Mouse (Mus musculus): Measurements from ENCODE around the gene Sbk1. TPM values are rescaled to one million over a fixed set of nuclear protein-coding genes. Genes with fewer than 3 reads are reported as not detected.

Gene Sbk1
- polyA plus RNA-seq, 1 experiment from 2014 or later, result 17.6 TPM

DNA sequence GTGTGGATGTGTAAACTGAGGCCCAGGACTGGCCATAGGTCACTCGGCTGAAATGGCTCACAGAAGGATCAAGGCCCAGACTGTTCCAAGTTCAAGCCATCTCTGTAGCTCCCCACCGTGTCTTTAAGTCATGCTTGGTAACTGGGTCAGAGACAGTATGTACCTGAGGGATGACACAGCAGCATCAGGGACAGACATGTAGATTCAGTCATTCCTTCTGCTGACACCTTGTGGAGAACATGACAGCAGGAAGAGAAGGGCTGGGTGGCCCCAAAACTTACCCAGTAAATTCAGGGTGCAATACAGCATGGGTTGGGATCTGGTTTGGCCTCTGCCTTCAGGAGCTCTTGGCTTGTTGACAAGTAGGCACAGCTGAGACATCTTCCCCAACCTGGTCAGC lies 13.9 kb downstream of the Sbk1 start:
- peaks cover 6% of the 10 kb centered on the region; the same call in 1 of the 2 replicates for H3K27me3 ChIP-seq (ENCODE audit: control insufficient read depth, insufficient read depth, low read length)
- H3K36me3 ChIP-seq (ENCODE audit: control insufficient read depth, insufficient read depth, low read length), result no peaks in the 10 kb centered on the region; the same call in none of the 2 replicates
- WGBS (ENCODE audit: insufficient replicate concordance), result 79% methylated on average over 2 of the region's 2 CpGs
- H3K9ac ChIP-seq (ENCODE audit: low read depth, low read length), result 0 out of 2 replicates have a peak overlapping the region, but pooled peaks have one; percentile 22
- peaks cover 17% of the 10 kb centered on the region for H3K4me1 ChIP-seq (ENCODE audit: control insufficient read depth, insufficient read depth, low read length)
- H3K27ac ChIP-seq (ENCODE audit: low read depth, low read length), result no peak overlapping the region
- ATAC-seq (replicated peaks; ENCODE audit: insufficient number of reproducible peaks, low FRiP score, low TSS enrichment), result no peak
- no peak overlapping the region for H3K4me2 ChIP-seq
- no peaks in the 10 kb centered on the region for H3K9me3 ChIP-seq (replicated peaks; ENCODE audit: control insufficient read depth, low read length)
- H3K4me3 ChIP-seq (ENCODE audit: low read depth, low read length), result no peak overlapping the region

DNA sequence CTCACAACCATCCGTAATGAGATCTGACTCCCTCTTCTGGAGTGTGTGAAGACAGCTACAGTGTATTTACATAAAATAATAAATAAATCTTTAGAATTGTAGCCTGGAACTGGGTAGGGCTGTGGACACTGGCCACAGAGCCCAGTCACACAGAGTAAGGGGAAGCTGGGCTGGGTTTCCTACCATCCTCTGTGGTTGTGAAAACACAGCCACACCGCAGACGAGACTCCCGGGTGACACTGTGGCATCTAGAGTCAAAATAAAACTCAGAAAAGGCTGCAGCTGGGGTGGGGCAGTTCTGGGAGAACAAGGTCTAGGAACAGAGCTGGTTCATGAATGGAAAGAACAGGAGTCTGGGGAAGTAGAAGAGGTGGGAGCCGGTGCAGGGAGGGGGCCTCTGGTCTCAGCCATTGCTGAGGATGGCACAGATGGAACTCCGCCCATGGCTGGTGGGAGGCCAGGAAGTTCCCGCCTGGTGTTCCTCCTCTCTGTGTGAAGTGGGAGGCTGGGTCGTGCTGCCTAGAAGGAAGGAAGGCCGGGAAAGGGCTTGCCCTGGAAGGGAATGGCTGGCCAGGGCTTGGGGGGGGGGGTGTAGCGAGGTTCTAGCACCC lies 15.2 kb downstream of the Sbk1 start:
- Histone ChIP-seq H3K36me3 (ENCODE audit: control insufficient read depth, insufficient read depth, low read length) (peaks cover 4% of the 10 kb centered on the region), H3K9ac (ENCODE audit: low read depth, low read length) (no peak overlapping the region), H3K4me2 (no peak overlapping the region), H3K4me3 (ENCODE audit: low read depth, low read length) (no peak overlapping the region), H3K27ac (ENCODE audit: low read depth, low read length) (no peak overlapping the region), H3K9me3 (replicated peaks; ENCODE audit: control insufficient read depth, low read length) (no peaks in the 10 kb centered on the region), H3K4me1 (ENCODE audit: control insufficient read depth, insufficient read depth, low read length) (peaks cover 17% of the 10 kb centered on the region), H3K27me3 (ENCODE audit: control insufficient read depth, insufficient read depth, low read length) (peaks cover 12% of the 10 kb centered on the region)
- WGBS (ENCODE audit: insufficient replicate concordance), result 47% methylated on average over 10 of the region's 10 CpGs
- ATAC-seq (replicated peaks; ENCODE audit: insufficient number of reproducible peaks, low FRiP score, low TSS enrichment), result no peak

DNA sequence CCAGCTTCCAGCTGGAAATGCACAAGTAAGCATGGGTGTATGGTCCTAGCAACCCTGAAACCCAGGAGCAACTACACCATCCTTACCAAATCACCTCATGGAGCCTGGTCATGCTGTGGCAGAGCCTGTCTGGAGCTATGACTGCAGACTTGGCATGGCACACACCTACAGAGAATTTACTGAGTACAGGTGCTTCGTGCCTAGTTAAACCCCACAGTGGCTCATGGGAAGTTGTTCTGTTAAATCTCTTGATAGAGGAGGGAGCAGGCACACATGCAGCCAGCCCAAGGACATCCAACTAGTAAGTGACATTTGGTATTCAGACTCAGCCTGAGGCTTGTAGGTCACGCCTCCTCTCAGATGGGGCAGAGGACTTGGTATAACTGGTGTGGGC lies 15.7 kb downstream of the Sbk1 start:
- peaks cover 16% of the 10 kb centered on the region for H3K27me3 ChIP-seq (ENCODE audit: control insufficient read depth, insufficient read depth, low read length)
- H3K9ac ChIP-seq (ENCODE audit: low read depth, low read length), result no peak overlapping the region
- ATAC-seq (replicated peaks; ENCODE audit: insufficient number of reproducible peaks, low FRiP score, low TSS enrichment), result no peak
- H3K4me2 ChIP-seq, result no peak overlapping the region
- H3K4me1 ChIP-seq (ENCODE audit: control insufficient read depth, insufficient read depth, low read length), result peaks cover 17% of the 10 kb centered on the region
- no peaks in the 10 kb centered on the region for H3K9me3 ChIP-seq (replicated peaks; ENCODE audit: control insufficient read depth, low read length)
- H3K36me3 ChIP-seq (ENCODE audit: control insufficient read depth, insufficient read depth, low read length), result peaks cover 7% of the 10 kb centered on the region
- 85% methylated on average over 2 of the region's 2 CpGs for WGBS (ENCODE audit: insufficient replicate concordance)
- H3K4me3 ChIP-seq (ENCODE audit: low read depth, low read length), result no peak overlapping the region
- H3K27ac ChIP-seq (ENCODE audit: low read depth, low read length), result no peak overlapping the region

DNA sequence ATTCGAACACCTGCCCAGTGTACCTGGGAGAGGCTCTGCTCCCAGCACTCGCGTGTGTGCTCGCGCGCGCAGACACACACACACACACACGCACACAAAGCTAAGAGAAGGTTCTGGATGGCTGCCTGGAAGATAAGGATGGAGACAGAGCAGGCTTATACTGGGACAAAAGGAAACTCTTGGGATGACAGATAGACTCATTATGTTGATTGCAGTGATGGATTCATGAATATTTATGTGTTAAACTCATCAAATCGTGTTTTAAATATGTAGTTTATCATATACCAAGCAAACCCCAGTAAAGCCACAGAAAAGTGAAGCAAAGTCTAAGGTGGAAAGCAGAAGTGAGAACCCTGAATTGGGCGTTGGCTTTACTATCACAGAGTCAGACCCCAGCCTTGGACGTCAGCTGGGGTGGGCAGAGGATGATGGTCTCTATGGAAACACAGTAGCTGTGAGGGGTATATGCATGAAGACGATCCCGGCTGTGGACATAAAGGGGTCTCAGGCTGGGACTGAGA lies 16.2 kb downstream of the Sbk1 start:
- Histone ChIP-seq H3K36me3 (ENCODE audit: control insufficient read depth, insufficient read depth, low read length) (peaks cover 9% of the 10 kb centered on the region), H3K9ac (ENCODE audit: low read depth, low read length) (no peak overlapping the region), H3K27me3 (ENCODE audit: control insufficient read depth, insufficient read depth, low read length) (peaks cover 21% of the 10 kb centered on the region), H3K4me2 (no peak overlapping the region), H3K9me3 (replicated peaks; ENCODE audit: control insufficient read depth, low read length) (no peaks in the 10 kb centered on the region), H3K4me1 (ENCODE audit: control insufficient read depth, insufficient read depth, low read length) (peaks cover 17% of the 10 kb centered on the region), H3K4me3 (ENCODE audit: low read depth, low read length) (no peak overlapping the region), H3K27ac (ENCODE audit: low read depth, low read length) (no peak overlapping the region)
- ATAC-seq (replicated peaks; ENCODE audit: insufficient number of reproducible peaks, low FRiP score, low TSS enrichment), result no peak
- 86% methylated on average over 13 of the region's 13 CpGs for WGBS (ENCODE audit: insufficient replicate concordance)

DNA sequence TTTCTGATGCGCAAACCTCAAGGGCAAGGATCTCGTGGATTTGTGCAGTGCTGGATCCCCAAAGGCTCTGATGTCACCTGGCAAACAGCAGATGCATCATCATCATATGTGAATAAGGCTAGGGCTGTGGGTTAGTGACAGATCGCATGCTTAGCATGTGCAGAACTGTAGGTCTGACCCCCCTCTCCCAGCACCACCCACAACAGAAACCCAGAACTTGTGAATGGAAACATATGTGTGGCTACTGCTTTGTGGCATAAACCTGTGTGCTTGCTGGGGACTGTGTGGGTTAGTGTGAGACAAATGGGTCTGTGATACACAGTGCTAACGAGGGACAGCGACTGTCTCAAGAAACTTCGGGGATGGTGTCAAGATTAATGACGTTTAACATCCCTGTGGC lies 17.0 kb downstream of the Sbk1 start:
- 72% methylated on average over 7 of the region's 7 CpGs for WGBS (ENCODE audit: insufficient replicate concordance)
- peaks cover 14% of the 10 kb centered on the region for H3K4me1 ChIP-seq (ENCODE audit: control insufficient read depth, insufficient read depth, low read length)
- H3K9me3 ChIP-seq (replicated peaks; ENCODE audit: control insufficient read depth, low read length), result no peaks in the 10 kb centered on the region
- no peak overlapping the region for H3K9ac ChIP-seq (ENCODE audit: low read depth, low read length)
- no peak for ATAC-seq (replicated peaks; ENCODE audit: insufficient number of reproducible peaks, low FRiP score, low TSS enrichment)
- peaks cover 22% of the 10 kb centered on the region for H3K27me3 ChIP-seq (ENCODE audit: control insufficient read depth, insufficient read depth, low read length)
- peaks cover 9% of the 10 kb centered on the region for H3K36me3 ChIP-seq (ENCODE audit: control insufficient read depth, insufficient read depth, low read length)
- no peak overlapping the region for H3K4me2 ChIP-seq
- no peak overlapping the region for H3K27ac ChIP-seq (ENCODE audit: low read depth, low read length)
- no peak overlapping the region for H3K4me3 ChIP-seq (ENCODE audit: low read depth, low read length)

DNA sequence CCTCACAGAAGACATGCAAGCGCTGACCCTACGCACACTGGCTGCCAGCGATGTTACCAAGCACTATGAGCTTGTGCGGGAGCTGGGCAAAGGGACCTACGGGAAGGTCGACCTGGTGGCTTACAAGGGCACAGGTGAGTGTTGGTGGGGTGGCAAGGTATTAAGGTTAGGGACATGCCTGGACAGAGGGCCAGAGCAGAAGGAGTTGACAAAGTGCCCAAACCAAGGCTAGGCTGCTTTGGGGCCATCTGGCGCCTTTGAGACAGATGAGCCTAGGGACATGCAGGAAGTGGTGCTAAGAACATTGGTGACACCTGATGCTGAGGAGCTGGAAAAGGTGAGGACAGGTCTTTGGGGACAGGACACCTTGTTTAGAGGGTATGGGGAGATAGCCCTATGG lies 17.5 kb downstream of the Sbk1 start:
- Histone ChIP-seq H3K36me3 (ENCODE audit: control insufficient read depth, insufficient read depth, low read length) (peaks cover 9% of the 10 kb centered on the region), H3K27me3 (ENCODE audit: control insufficient read depth, insufficient read depth, low read length) (peaks cover 22% of the 10 kb centered on the region), H3K4me3 (ENCODE audit: low read depth, low read length) (no peak overlapping the region), H3K4me1 (ENCODE audit: control insufficient read depth, insufficient read depth, low read length) (peaks cover 10% of the 10 kb centered on the region), H3K9ac (ENCODE audit: low read depth, low read length) (no peak overlapping the region), H3K9me3 (replicated peaks; ENCODE audit: control insufficient read depth, low read length) (no peaks in the 10 kb centered on the region), H3K27ac (ENCODE audit: low read depth, low read length) (no peak overlapping the region), H3K4me2 (no peak overlapping the region)
- no peak for ATAC-seq (replicated peaks; ENCODE audit: insufficient number of reproducible peaks, low FRiP score, low TSS enrichment)
- 85% methylated on average over 7 of the region's 7 CpGs for WGBS (ENCODE audit: insufficient replicate concordance)

DNA sequence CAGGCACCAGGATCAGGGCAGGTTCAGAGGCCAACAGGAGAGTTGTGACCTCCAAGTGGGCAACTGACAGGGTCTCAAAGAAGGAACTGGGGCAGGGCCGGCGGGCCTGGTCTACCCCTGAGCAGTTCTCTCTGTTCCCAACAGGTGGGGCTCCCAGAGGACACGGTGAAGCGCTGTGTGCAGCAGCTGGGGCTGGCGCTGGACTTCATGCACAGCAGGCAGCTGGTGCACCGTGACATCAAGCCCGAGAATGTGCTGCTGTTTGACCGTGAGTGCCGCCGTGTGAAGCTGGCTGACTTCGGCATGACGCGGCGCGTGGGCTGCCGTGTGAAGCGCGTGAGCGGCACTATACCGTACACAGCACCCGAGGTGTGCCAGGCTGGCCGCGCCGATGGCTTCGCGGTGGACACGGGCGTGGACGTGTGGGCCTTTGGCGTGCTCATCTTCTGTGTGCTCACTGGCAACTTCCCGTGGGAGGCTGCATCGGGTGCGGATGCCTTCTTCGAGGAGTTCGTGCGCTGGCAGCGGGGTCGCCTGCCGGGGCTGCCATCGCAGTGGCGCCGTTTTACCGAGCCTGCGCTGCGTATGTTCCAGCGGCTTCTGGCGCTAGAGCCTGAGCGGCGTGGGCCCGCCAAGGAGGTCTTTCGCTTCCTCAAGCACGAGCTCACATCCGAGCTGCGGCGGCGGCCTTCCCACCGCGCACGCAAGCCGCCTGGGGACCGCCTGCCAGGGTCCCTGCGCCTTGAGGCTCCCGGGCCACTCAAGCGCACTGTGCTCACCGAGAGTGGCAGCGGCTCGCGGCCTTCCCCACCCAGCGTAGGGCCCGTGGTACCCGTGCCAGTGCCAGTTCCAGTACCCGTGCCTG lies 19.5 kb downstream of the Sbk1 start:
- no peak overlapping the region for H3K27ac ChIP-seq (ENCODE audit: low read depth, low read length)
- peak overlapping the region; percentile 15 for H3K4me3 ChIP-seq (ENCODE audit: low read depth, low read length)
- no peak for ATAC-seq (replicated peaks; ENCODE audit: insufficient number of reproducible peaks, low FRiP score, low TSS enrichment)
- H3K9ac ChIP-seq (ENCODE audit: low read depth, low read length), result no peak overlapping the region
- peak overlapping the region; percentile 34 for H3K4me2 ChIP-seq
- peaks cover 22% of the 10 kb centered on the region for H3K27me3 ChIP-seq (ENCODE audit: control insufficient read depth, insufficient read depth, low read length)
- H3K4me1 ChIP-seq (ENCODE audit: control insufficient read depth, insufficient read depth, low read length), result 0 out of 2 replicates have a peak, but pooled peaks cover 4% of the 10 kb centered on the region
- H3K36me3 ChIP-seq (ENCODE audit: control insufficient read depth, insufficient read depth, low read length), result peaks cover 9% of the 10 kb centered on the region
- H3K9me3 ChIP-seq (replicated peaks; ENCODE audit: control insufficient read depth, low read length), result no peaks in the 10 kb centered on the region
- 52% methylated on average over 72 of the region's 72 CpGs for WGBS (ENCODE audit: insufficient replicate concordance)

DNA sequence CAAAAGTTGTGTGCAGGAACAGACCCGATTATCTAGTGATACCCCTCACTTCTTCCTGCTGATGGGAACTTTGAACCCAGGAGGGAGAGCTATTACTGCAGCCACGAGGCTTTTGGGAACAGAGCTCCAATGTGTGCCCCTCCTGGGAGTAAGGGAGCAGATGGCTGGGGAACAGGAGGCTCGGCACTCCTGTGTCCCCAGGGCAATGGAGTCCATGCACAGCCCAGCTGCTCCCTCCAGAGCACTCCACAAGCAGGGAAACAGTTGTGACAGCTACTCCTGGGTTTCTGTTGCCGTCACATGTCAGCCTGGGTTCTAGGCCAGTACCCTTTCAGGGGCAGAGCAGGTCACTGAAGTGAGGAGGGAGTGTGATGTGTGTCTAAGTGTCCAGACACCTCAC lies 20.7 kb downstream of the Sbk1 start:
- Histone ChIP-seq H3K4me1 (ENCODE audit: control insufficient read depth, insufficient read depth, low read length) (0 out of 2 replicates have a peak, but pooled peaks cover 1% of the 10 kb centered on the region), H3K27ac (ENCODE audit: low read depth, low read length) (no peak overlapping the region), H3K27me3 (ENCODE audit: control insufficient read depth, insufficient read depth, low read length) (peaks cover 22% of the 10 kb centered on the region), H3K4me3 (ENCODE audit: low read depth, low read length) (no peak overlapping the region), H3K4me2 (no peak overlapping the region), H3K9ac (ENCODE audit: low read depth, low read length) (no peak overlapping the region), H3K9me3 (replicated peaks; ENCODE audit: control insufficient read depth, low read length) (no peaks in the 10 kb centered on the region), H3K36me3 (ENCODE audit: control insufficient read depth, insufficient read depth, low read length) (peaks cover 9% of the 10 kb centered on the region)
- ATAC-seq (replicated peaks; ENCODE audit: insufficient number of reproducible peaks, low FRiP score, low TSS enrichment), result no peak
- 69% methylated on average over 4 of the region's 4 CpGs for WGBS (ENCODE audit: insufficient replicate concordance)
